Mouse (Mus musculus): ENCODE results near the gene Clic3. TPM values are rescaled to one million over a fixed set of nuclear protein-coding genes. Genes with fewer than 3 reads are reported as not detected.

Gene Clic3
- polyA plus RNA-seq, 1 experiment: not detected

DNA sequence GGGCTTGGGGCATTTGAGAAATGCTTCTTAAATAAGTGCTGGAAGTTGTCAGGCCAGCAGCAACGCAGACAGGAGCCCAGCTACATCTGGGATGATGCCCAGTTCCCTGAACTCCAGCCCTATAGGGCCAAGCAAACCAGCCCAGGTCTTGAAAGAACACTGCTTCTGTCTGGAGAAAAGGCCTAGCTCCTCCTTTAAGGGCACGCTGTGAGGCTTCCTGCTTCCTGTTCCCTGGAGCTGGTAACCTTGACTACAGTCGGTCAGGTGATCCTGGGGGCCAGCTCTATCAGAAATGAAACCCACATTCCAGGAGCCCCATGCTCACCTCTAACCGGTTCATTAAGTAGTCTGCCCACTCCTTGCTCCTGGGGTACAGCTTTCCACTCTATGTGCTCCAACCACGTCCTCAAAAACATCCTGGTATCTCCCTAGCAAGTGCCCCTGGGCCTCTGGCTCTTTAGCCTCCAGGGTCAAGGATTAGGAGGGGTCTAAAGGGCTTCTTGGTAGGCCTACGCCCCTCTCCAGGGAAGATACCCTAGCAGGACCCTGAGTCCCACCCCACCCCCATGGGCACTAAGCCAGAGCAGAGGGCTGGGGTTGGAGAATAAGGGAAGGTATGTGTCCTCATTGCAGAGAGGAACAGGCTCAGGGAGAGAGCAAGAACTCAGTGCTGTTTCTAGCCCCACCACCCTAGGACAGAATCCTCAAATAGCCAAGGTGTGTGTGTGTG, 41.4 kb downstream of the Clic3 start:
- no peak overlapping the region for H3K4me3 ChIP-seq (ENCODE audit: insufficient read depth, low read length)
- H3K27ac ChIP-seq (ENCODE audit: insufficient read depth, low read length): no peak overlapping the region
- H3K4me1 ChIP-seq (ENCODE audit: control insufficient read depth, insufficient read depth, low read length): no peaks in the 10 kb centered on the region
- no peak for TF ChIP-seq POLR2A (IDR thresholded peaks at IDR 0.05; ENCODE audit: low read depth, low read length)
- no peak for TF ChIP-seq CTCF (IDR thresholded peaks at IDR 0.05; ENCODE audit: borderline replicate concordance, insufficient read depth, low read length)

DNA sequence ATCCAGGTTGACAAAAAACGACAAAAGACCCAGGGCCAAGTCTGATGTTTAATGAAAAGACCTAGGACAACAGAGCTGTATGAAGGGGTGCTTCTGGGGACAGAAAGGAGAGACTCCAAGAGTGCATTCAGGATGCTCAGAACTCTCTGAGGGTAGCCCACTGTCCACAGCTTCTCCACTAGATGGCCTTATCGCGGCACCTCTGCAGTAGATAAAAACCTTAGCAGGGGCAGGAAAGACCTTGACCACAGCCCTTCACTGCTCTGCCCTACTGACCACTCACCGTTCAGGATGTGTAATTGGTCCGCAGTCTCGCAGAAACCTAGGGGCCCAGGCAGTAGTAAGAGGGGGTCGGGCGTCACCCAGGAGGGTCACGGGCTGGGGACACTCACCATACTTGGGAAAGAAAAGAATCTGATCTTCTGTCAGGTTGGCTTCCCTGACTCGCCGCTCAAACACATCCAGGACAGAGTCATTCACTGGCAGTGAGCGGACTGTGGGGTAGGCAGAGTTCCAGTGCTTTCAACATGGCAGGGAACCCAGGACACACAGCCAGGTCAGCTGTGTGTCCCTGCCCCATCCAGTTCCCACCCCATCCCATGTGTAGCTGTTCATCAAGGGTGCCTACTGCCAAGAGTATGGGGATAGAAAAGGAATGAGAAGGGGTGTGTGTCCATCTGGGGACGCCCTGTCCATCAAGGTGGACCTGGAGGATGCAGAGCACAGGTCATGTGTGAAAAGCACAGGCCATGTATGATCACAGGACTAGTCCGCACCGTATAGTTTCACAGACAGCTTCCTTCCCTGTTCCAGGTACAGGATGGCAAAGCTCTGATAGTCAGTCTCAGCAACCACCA, 42.2 kb downstream of the Clic3 start:
- no peak for TF ChIP-seq POLR2A (IDR thresholded peaks at IDR 0.05; ENCODE audit: low read depth, low read length)
- no peak for TF ChIP-seq CTCF (IDR thresholded peaks at IDR 0.05; ENCODE audit: borderline replicate concordance, insufficient read depth, low read length)
- H3K4me3 ChIP-seq (ENCODE audit: insufficient read depth, low read length): no peak overlapping the region
- H3K4me1 ChIP-seq (ENCODE audit: control insufficient read depth, insufficient read depth, low read length): no peaks in the 10 kb centered on the region
- no peak overlapping the region for H3K27ac ChIP-seq (ENCODE audit: insufficient read depth, low read length)

DNA sequence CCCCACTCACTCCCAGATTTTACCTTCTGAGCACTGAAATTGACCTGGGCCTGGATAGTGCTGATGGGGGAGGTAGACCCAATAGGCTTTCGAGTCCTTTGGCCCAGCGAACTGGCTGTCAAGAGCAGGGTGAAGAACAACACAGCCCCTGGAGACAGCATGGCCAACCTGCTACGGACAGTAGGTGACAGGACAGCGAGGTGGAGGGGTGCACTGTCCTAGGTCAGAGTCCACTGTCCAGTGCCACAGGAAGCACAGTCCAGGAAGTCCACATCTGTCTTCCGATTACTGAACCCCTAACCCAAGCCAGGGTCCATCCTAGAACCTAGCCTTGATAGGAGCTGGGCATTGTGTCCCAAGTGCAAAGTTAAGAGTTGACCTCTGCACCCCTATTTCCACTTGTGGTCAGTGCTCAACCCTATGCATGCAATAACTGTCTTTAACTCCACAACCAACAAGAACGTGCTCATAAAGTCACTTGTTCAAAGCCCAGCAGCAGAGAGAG, 43.5 kb downstream of the Clic3 start:
- no peaks in the 10 kb centered on the region for H3K4me1 ChIP-seq (ENCODE audit: control insufficient read depth, insufficient read depth, low read length)
- no peak overlapping the region for H3K27ac ChIP-seq (ENCODE audit: insufficient read depth, low read length)
- TF ChIP-seq POLR2A (IDR thresholded peaks at IDR 0.05; ENCODE audit: low read depth, low read length) (no peak; the same call in 1 of the 2 replicates), CTCF (IDR thresholded peaks at IDR 0.05; ENCODE audit: borderline replicate concordance, insufficient read depth, low read length) (no peak)
- no peak overlapping the region for H3K4me3 ChIP-seq (ENCODE audit: insufficient read depth, low read length)

DNA sequence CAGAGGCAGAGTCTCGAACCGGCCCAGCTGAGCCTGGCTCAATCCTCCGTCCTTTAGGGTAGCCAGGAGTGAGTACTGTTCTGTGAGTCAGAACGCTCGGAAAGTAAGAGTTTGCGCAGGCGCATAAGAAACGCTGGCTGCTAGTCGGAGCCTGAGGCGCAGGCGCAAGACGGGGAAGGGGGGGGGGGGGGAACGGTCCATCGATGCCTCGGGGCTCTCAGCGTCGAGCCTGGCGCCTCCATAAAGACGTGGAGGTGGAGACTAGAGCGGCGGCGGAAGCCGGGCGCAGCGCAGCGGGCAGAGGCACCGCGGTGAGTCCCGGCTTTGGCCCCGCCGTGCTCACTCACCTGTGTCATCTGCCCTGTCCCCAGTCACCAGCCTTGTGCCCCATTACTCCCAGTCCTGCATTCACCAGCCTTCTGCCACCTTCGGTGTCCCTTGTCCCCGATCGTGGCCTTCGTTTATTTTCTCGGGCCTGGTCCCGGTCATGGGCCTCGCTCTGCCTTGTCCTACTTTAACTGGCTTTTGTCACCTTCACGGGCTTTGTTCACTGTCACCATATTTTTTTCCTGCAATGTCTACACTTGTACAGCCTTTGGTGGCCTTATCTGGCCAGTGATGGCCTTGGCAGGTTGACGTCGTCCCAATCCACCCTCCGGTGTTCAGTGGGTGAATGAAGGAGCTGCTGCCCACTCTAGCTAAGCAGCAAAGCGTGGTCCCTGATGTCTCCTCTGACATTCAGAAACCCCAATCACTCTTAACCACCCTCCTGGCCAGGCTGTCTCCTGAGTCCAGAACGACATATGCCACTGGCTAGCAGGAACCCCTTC, 44.2 kb downstream of the Clic3 start, which contains the start of gene Fbxw5:
Fbxw5 (plus strand) TSS at position 175 of the 830 bp plus-strand sequence.
- Histone ChIP-seq H3K27ac (ENCODE audit: insufficient read depth, low read length) (peak within 1 kb of the TSS; percentile 6; the same call in 1 of the 2 replicates), H3K4me3 (ENCODE audit: insufficient read depth, low read length) (peak within 1 kb of the TSS; percentile 80), H3K4me1 (ENCODE audit: control insufficient read depth, insufficient read depth, low read length) (no peaks in the 10 kb centered on the region)
- TF ChIP-seq CTCF (IDR thresholded peaks at IDR 0.05; ENCODE audit: borderline replicate concordance, insufficient read depth, low read length) (no peak), POLR2A (IDR thresholded peaks at IDR 0.05; ENCODE audit: low read depth, low read length) (peak; percentile 78)

DNA sequence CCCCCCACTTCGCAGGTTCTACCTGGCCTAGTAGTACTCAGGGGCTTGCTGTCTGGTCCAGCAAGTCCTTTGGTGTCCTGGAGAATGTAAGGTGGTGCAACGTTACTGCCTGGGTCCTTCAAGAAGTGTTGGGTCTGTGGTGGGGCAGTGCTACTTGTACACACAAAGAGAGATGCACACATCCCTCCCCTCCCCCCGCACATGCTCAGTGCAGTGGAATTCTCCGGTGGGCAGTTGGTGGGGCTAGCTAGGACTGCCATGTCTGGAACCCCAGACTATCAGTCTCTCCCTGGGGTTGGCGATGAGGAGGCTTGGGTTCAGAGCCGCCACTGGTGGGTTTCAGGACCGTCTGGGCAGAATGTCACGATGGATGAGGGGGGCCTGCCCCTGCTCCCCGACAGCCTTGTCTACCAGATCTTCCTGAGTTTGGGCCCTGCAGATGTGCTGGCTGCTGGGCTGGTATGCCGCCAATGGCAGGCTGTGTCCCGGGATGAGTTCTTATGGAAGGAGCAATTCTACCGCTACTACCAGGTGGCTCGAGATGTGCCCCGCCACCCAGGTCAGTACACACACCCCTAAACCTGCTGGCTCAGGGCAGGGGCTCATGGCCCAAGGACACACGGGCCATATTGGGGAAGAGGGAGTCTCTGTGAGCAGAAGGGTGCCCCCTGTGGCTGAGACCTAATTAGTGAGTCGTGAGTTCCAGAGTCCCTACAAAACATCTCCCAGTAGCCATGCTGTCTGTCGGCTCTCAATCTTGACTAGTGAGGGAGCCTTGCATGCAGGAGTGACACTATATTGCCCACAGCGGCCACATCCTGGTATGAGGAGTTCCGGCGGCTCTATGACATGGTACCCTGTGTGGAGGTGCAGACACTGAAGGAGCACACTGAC, 45.2 kb downstream of the Clic3 start, which contains the start of gene C8g:
C8g (minus strand) TSS at position 127 of the 894 bp plus-strand sequence.
- H3K27ac ChIP-seq (ENCODE audit: insufficient read depth, low read length): peak within 1 kb of the TSS; percentile 6; the same call in 1 of the 2 replicates
- TF ChIP-seq CTCF (IDR thresholded peaks at IDR 0.05; ENCODE audit: borderline replicate concordance, insufficient read depth, low read length): no peak
- no peak for TF ChIP-seq POLR2A (IDR thresholded peaks at IDR 0.05; ENCODE audit: low read depth, low read length)
- H3K4me1 ChIP-seq (ENCODE audit: control insufficient read depth, insufficient read depth, low read length): no peaks in the 10 kb centered on the region
- H3K4me3 ChIP-seq (ENCODE audit: insufficient read depth, low read length): peak within 1 kb of the TSS; percentile 80

DNA sequence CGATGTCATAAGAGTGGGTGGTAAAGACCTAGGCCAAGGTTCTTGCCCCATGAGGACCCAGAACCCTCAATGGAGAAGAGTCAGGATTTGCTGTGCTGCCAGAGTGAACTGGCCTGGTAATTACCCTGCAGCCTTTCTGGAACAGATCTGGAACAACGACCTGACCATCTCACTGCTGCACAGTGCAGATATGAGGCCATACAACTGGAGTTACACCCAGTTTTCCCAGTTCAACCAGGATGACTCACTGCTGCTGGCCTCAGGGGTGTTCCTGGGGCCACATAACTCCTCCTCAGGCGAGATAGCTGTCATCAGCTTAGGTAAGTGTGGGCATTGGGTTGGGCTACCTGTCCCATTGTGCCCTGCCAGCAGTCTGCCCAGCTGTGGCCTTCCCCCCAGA, 46.1 kb downstream of the Clic3 start:
- Histone ChIP-seq H3K27ac (ENCODE audit: insufficient read depth, low read length) (no peak overlapping the region), H3K4me1 (ENCODE audit: control insufficient read depth, insufficient read depth, low read length) (no peaks in the 10 kb centered on the region), H3K4me3 (ENCODE audit: insufficient read depth, low read length) (no peak overlapping the region)
- TF ChIP-seq POLR2A (IDR thresholded peaks at IDR 0.05; ENCODE audit: low read depth, low read length) (no peak), CTCF (IDR thresholded peaks at IDR 0.05; ENCODE audit: borderline replicate concordance, insufficient read depth, low read length) (no peak)

DNA sequence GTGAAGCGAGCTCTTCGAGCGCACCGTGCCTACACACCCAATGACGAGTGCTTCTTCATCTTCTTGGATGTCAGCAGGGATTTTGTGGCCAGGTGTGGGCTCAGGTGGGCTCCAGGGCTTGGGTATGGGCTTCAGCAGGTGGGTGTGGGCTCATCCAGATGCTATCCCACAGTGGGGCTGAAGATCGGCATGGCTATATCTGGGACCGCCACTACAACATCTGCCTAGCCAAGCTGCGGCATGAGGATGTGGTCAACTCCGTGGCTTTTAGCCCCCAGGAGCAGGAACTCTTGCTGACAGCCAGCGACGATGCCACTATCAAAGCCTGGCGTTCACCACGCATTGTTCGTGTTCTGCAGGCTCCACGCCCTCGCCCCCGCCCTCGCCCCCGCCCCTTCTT, 47.9 kb downstream of the Clic3 start:
- Histone ChIP-seq H3K4me3 (ENCODE audit: insufficient read depth, low read length) (no peak overlapping the region), H3K4me1 (ENCODE audit: control insufficient read depth, insufficient read depth, low read length) (no peaks in the 10 kb centered on the region), H3K27ac (ENCODE audit: insufficient read depth, low read length) (no peak overlapping the region)
- TF ChIP-seq CTCF (IDR thresholded peaks at IDR 0.05; ENCODE audit: borderline replicate concordance, insufficient read depth, low read length): no peak
- no peak for TF ChIP-seq POLR2A (IDR thresholded peaks at IDR 0.05; ENCODE audit: low read depth, low read length)

DNA sequence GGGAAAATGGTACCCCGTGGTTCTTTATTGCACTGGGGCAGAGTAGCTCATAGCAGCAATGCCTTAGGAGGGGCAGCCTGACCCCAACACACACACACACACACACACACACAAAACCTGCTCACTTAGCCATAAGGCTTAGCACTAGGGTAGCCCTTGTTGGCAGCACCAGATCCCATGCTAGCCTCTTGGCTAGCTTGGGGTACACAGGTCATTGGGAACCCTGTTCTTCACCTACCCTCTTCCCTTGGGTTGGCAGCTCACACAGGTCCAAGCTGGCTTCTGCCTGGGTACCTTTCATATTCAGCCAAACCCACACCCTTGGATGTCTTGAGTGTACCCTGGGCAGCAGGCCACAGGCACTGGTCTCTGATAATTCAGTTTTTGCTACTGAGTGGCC, 48.4 kb downstream of the Clic3 start:
- TF ChIP-seq POLR2A (IDR thresholded peaks at IDR 0.05; ENCODE audit: low read depth, low read length) (no peak), CTCF (IDR thresholded peaks at IDR 0.05; ENCODE audit: borderline replicate concordance, insufficient read depth, low read length) (no peak)
- no peak overlapping the region for H3K4me3 ChIP-seq (ENCODE audit: insufficient read depth, low read length)
- H3K4me1 ChIP-seq (ENCODE audit: control insufficient read depth, insufficient read depth, low read length): no peaks in the 10 kb centered on the region
- no peak overlapping the region for H3K27ac ChIP-seq (ENCODE audit: insufficient read depth, low read length)
